Mouse (Mus musculus): Measurements from ENCODE around the gene Krt8. TPM values are rescaled to one million over a fixed set of nuclear protein-coding genes. Genes with fewer than 3 reads are reported as not detected.
"Not testable (repeated sequence)": the region's sequence is repeated elsewhere in the genome, so short reads cannot be mapped to it uniquely, and the experiment has no call there.

The Krt8 gene
- total and polyA plus RNA-seq, 3 experiments, result 0.69 to 0.93 TPM; not detected in 1

DNA sequence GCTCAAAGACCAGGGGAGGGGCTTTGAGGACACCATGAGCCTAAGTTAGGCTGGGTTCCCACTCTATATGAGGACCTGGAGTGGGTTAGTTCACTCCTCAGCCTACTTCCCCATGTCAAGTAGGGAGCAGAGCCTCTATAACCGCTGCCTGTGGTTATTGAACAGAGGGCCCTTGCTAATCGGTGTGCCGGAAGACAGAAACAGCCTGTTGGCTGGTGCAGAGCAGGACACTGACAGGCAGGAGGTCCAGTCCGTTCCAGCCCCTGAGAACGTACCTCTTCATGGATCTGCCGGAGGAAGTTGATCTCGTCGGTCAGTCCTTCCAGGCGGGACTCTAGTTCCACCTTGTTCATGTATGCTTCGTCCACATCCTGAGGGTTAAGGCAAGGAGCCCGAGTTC, 5.1 kb downstream of the Krt8 start:
- no peaks in the 10 kb centered on the region for H3K79me2 ChIP-seq (ENCODE audit: control insufficient read depth, insufficient read depth, low read length, poor library complexity)
- peaks cover 0 to 25% of the 10 kb centered on the region in 2 experiments; a peak in 2 of 4 replicates for H3K36me3 ChIP-seq (ENCODE audit: control insufficient read depth in 1 of 2, insufficient read depth in 2 of 2, low read length in 2 of 2)
- H3K27ac ChIP-seq (ENCODE audit: control insufficient read depth, low read depth, low read length), result peak overlapping the region; percentile 69
- no peak for TF ChIP-seq CHD2 (IDR thresholded peaks at IDR 0.05; ENCODE audit: low read length)
- TF ChIP-seq EP300 (IDR thresholded peaks at IDR 0.05; ENCODE audit: low read depth in 1 of 2, low read length in 2 of 2), result peak in 1 of 2 experiments; percentile 21; a peak in 2 of 4 replicates
- TF ChIP-seq USF2 (IDR thresholded peaks at IDR 0.05; ENCODE audit: borderline replicate concordance in 1 of 2, insufficient read depth in 1 of 2, low read depth in 1 of 2, low read length in 2 of 2), result no peak
- 0 out of 2 replicates have a peak, but pooled peaks have one; percentile 17 for TF ChIP-seq TBP (IDR thresholded peaks at IDR 0.05; ENCODE audit: low read depth, low read length)
- 0 out of 2 replicates have a peak, but pooled peaks have one; percentile 41 for TF ChIP-seq MAZ (IDR thresholded peaks at IDR 0.05; ENCODE audit: low read depth, low read length)
- TF ChIP-seq SIN3A (IDR thresholded peaks at IDR 0.05; ENCODE audit: low read length), result peak; percentile 3; the same call in 1 of the 2 replicates
- TF ChIP-seq USF1 (IDR thresholded peaks at IDR 0.05; ENCODE audit: low read depth, low read length), result 0 out of 2 replicates have a peak, but pooled peaks have one; percentile 3
- peak; percentile 29; the same call in 1 of the 2 replicates for TF ChIP-seq NELFE (IDR thresholded peaks at IDR 0.05; ENCODE audit: low read depth, low read length)
- no peaks in the 10 kb centered on the region for H3K9me3 ChIP-seq (replicated peaks; ENCODE audit: insufficient read depth, low read length)
- H3K4me3 ChIP-seq (ENCODE audit: control insufficient read depth in 1 of 2, insufficient read depth in 1 of 2, low read depth in 2 of 2, low read length in 2 of 2), result peak overlapping the region; percentile 18 to 54; a peak in 3 of 4 replicates
- H3K4me1 ChIP-seq (ENCODE audit: control insufficient read depth in 1 of 2, insufficient read depth in 2 of 2, low read length in 2 of 2), result peaks cover 12 to 33% of the 10 kb centered on the region in 2 experiments
- H3K27me3 ChIP-seq (ENCODE audit: control insufficient read depth in 1 of 2, insufficient read depth in 2 of 2, low read length in 2 of 2), result 0 out of 4 replicates have a peak, but pooled peaks cover 0 to 1% of the 10 kb centered on the region in 2 experiments
- peak overlapping the region; percentile 62 for H3K9ac ChIP-seq (ENCODE audit: control insufficient read depth, low read depth, low read length, poor library complexity, severe bottlenecking)
- peak; percentile 79 for DNase-seq (ENCODE audit: low read depth, low spot score)

DNA sequence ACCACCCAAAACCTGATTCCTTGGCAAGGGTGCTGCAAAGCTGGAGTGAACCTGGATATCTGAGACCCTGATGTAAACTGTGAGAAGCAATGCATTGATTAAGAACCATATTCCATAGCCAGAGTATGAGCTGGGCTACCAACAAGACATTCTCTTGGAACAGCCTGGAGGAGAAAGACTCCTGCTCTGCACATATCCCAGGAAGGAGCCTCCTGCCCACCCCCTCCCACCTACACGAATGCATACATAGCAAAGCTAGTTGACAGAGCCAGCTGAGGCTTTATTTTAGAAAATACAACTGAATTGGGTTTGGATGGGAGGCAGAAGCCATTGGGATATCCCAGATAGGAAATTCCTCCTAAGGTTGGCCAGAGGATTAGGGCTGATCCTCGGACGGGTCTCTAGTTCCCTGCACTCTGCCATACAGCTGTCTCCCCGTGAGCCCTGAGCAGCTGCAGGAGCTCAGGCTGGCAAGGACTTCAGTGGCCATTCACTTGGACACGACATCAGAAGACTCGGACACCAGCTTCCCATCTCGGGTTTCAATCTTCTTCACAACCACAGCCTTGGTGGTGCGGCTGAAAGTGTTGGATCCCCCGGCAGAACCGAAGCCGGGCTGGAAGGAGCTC, 7.7 kb downstream of the Krt8 start:
- H3K4me3 ChIP-seq (ENCODE audit: control insufficient read depth in 1 of 2, insufficient read depth in 1 of 2, low read depth in 2 of 2, low read length in 2 of 2); H3K9ac ChIP-seq (ENCODE audit: control insufficient read depth, low read depth, low read length, poor library complexity, severe bottlenecking); H3K9me3 ChIP-seq (replicated peaks; ENCODE audit: insufficient read depth, low read length); H3K79me2 ChIP-seq (ENCODE audit: control insufficient read depth, insufficient read depth, low read length, poor library complexity); H3K27me3 ChIP-seq (ENCODE audit: control insufficient read depth in 1 of 2, insufficient read depth in 2 of 2, low read length in 2 of 2); DNase-seq (ENCODE audit: low read depth, low spot score); H3K27ac ChIP-seq (ENCODE audit: control insufficient read depth, low read depth, low read length): not testable (repeated sequence)
- Histone ChIP-seq H3K4me1 (ENCODE audit: control insufficient read depth in 1 of 2, insufficient read depth in 2 of 2, low read length in 2 of 2) (peaks cover 15 to 42% of the 10 kb centered on the region in 2 experiments), H3K36me3 (ENCODE audit: control insufficient read depth in 1 of 2, insufficient read depth in 2 of 2, low read length in 2 of 2) (peaks cover 0 to 33% of the 10 kb centered on the region in 2 experiments; a peak in 2 of 4 replicates)

DNA sequence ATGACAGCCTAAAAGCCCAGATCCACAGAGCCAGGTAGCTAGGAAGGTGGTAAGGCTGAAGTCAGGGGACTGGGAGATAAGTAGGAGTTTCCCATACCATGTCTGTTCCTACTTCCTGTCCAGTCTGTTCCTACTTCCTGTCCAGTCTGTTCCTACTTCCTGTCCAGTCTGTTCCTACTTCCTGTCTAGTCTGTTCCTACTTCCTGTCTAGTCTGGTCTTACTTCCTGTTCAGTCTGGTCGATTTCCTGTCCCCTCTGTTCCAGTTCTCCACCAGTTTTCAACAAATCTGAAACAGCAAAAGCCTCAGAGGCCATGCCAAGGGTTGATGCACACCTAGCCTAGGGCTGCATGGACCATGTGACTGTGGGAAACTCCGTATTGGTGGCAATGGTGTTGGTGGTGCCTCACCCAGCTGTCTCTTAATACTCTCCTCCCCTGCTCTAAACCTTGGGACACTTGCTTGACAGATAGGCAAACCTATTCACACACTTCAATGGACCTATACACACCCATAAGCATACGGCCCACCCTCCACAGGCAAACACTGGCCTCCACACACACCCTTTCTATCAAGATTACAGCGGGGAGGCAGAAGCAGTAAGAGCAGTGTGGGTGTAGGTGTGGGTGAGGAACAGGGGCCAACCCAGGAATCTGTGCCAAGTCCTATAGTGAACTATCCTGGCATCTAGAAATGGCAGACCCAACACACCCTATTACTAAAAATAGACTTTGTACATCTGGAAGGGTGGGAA, 8.6 kb downstream of the Krt8 start:
- Histone ChIP-seq H3K4me1 (ENCODE audit: control insufficient read depth in 1 of 2, insufficient read depth in 2 of 2, low read length in 2 of 2) (peaks cover 17 to 49% of the 10 kb centered on the region in 2 experiments), H3K27me3 (ENCODE audit: control insufficient read depth in 1 of 2, insufficient read depth in 2 of 2, low read length in 2 of 2) (no peaks in the 10 kb centered on the region), H3K27ac (ENCODE audit: control insufficient read depth, low read depth, low read length) (peak overlapping the region; percentile 63), H3K9ac (ENCODE audit: control insufficient read depth, low read depth, low read length, poor library complexity, severe bottlenecking) (no peak overlapping the region), H3K79me2 (ENCODE audit: control insufficient read depth, insufficient read depth, low read length, poor library complexity) (no peaks in the 10 kb centered on the region), H3K4me3 (ENCODE audit: control insufficient read depth in 1 of 2, insufficient read depth in 1 of 2, low read depth in 2 of 2, low read length in 2 of 2) (no peak overlapping the region), H3K9me3 (replicated peaks; ENCODE audit: insufficient read depth, low read length) (no peaks in the 10 kb centered on the region), H3K36me3 (ENCODE audit: control insufficient read depth in 1 of 2, insufficient read depth in 2 of 2, low read length in 2 of 2) (peaks cover 0 to 39% of the 10 kb centered on the region in 2 experiments; a peak in 2 of 4 replicates)
- peak; percentile 57 for DNase-seq (ENCODE audit: low read depth, low spot score)
- peak; percentile 44; the same call in 1 of the 2 replicates for TF ChIP-seq RCOR1 (IDR thresholded peaks at IDR 0.05; ENCODE audit: low read depth, low read length)
- no peak for TF ChIP-seq RAD21 (IDR thresholded peaks at IDR 0.05; ENCODE audit: low read depth, low read length)
- TF ChIP-seq MAX (IDR thresholded peaks at IDR 0.05; ENCODE audit: low read length), result peak; percentile 77
- peak; percentile 39; the same call in 1 of the 2 replicates for TF ChIP-seq SIN3A (IDR thresholded peaks at IDR 0.05; ENCODE audit: low read length)
- TF ChIP-seq ETS1 (IDR thresholded peaks at IDR 0.05; ENCODE audit: low read depth, low read length), result peak; percentile 34; the same call in 1 of the 2 replicates
- TF ChIP-seq MAFK (IDR thresholded peaks at IDR 0.05; ENCODE audit: borderline replicate concordance, low read depth, low read length), result no peak
- TF ChIP-seq MYC (IDR thresholded peaks at IDR 0.05; ENCODE audit: low read depth, low read length), result peak; percentile 48; the same call in 1 of the 2 replicates
- no peak for TF ChIP-seq NELFE (IDR thresholded peaks at IDR 0.05; ENCODE audit: low read depth, low read length)
- TF ChIP-seq TBP (IDR thresholded peaks at IDR 0.05; ENCODE audit: low read depth, low read length), result peak; percentile 19; the same call in 1 of the 2 replicates
- no peak for TF ChIP-seq MAZ (IDR thresholded peaks at IDR 0.05; ENCODE audit: low read depth, low read length)
- peak; percentile 15; the same call in 1 of the 2 replicates for TF ChIP-seq GATA1 (IDR thresholded peaks at IDR 0.05; ENCODE audit: low read depth, low read length)
- TF ChIP-seq USF1 (IDR thresholded peaks at IDR 0.05; ENCODE audit: low read depth, low read length), result peak; percentile 59; the same call in 1 of the 2 replicates
- no peak for TF ChIP-seq GABPA (IDR thresholded peaks at IDR 0.05; ENCODE audit: low read depth, low read length)
- TF ChIP-seq ZKSCAN1 (IDR thresholded peaks at IDR 0.05; ENCODE audit: low read depth, low read length), result no peak
- peak; percentile 94 for TF ChIP-seq ELF1 (IDR thresholded peaks at IDR 0.05; ENCODE audit: low read depth, low read length)
- no peak for TF ChIP-seq UBTF (IDR thresholded peaks at IDR 0.05; ENCODE audit: borderline replicate concordance, insufficient read depth, low read depth, low read length)
- TF ChIP-seq MEF2A (IDR thresholded peaks at IDR 0.05; ENCODE audit: extremely low read depth, insufficient replicate concordance, low read depth, low read length, poor library complexity, severe bottlenecking), result peak; percentile 67; the same call in 1 of the 2 replicates

All from MEL (cell line).